Mouse (Mus musculus): Measurements from ENCODE around the gene Hist1h2aa. TPM values are rescaled to one million over a fixed set of nuclear protein-coding genes. Genes with fewer than 3 reads are reported as not detected.
A peak's percentile ranks its signal among the peaks of the same experiment; 100 is the strongest.

The Hist1h2aa gene
- total RNA-seq, 2 experiments from 2014 or later, result not detected

GRCm38 (mm10) chr13:23946254-23946653 is 12.0 kb downstream of the Hist1h2aa start:
- no peak for DNase-seq

- no peak for DNase-seq
Observed at GRCm38 (mm10) chr13:23949484-23950246, 15.4 kb downstream of the Hist1h2aa start.

- peak; percentile 6 for DNase-seq
Observed at GRCm38 (mm10) chr13:23950928-23951327, 16.7 kb downstream of the Hist1h2aa start.

GRCm38 (mm10) chr13:23959776-23960175 is 25.5 kb downstream of the Hist1h2aa start:
- no peak for DNase-seq

- no peak for DNase-seq
Observed at GRCm38 (mm10) chr13:23964909-23965308, 30.6 kb downstream of the Hist1h2aa start.

GRCm38 (mm10) chr13:23971870-23972269 is 37.6 kb downstream of the Hist1h2aa start:
- DNase-seq, result no peak

- no peak for DNase-seq
Observed at GRCm38 (mm10) chr13:23972271-23972670, 38.0 kb downstream of the Hist1h2aa start.

Small RNA genes lying within 50 kb of the gene (microRNA-seq; reads per million reads assigned to microRNA genes)
- gene Gm44344 (ENCODE audit: borderline replicate concordance in 2 of 2), result 0 reads per million in 2 experiments

Other genes starting within 250 kb of the Hist1h2aa start
- not detected for gene Hist1h1t, start 238.6 kb upstream of the Hist1h2aa start, total RNA-seq (2021)
- gene Hist1h4c, start 236.0 kb upstream of the Hist1h2aa start, total RNA-seq (2021), result 10 to 100 TPM; 53.1 to 63.8 TPM
- 10 to 100 TPM; 14.7 to 24.7 TPM for gene Hfe, start 223.6 kb upstream of the Hist1h2aa start, total RNA-seq (2021)
- 100 to 1,000 TPM; 156 to 159 TPM for gene Hist1h1c, start 195.7 kb upstream of the Hist1h2aa start, total RNA-seq (2021)
- 1 to 10 TPM; 5.0 to 7.1 TPM for gene Hist1h3c, start 188.9 kb upstream of the Hist1h2aa start, total RNA-seq (2021)
- gene Hist1h2bb, start 187.7 kb upstream of the Hist1h2aa start, total RNA-seq (2021), result 10 to 100 TPM in 1 of 2 experiments, 1 to 10 TPM in 1; 5.9 to 10.7 TPM
- 10 to 100 TPM in 1 of 2 experiments, 1 to 10 TPM in 1; 9.5 to 11.0 TPM for gene Hist1h2ab, start 183.3 kb upstream of the Hist1h2aa start, total RNA-seq (2021)
- gene Hist1h3b, start 182.2 kb upstream of the Hist1h2aa start, total RNA-seq (2021), result 10 to 100 TPM in 1 of 2 experiments, 1 to 10 TPM in 1; 9.6 to 17.3 TPM
- 10 to 100 TPM in 1 of 2 experiments, 1 to 10 TPM in 1; 8.6 to 18.2 TPM for gene Hist1h4b, start 177.4 kb upstream of the Hist1h2aa start, total RNA-seq (2021)
- 10 to 100 TPM in 1 of 2 experiments, 1 to 10 TPM in 1; 8.0 to 13.6 TPM for gene Hist1h4a, start 173.2 kb upstream of the Hist1h2aa start, total RNA-seq (2021)
- 10 to 100 TPM; 10.2 to 14.0 TPM for gene Hist1h3a, start 172.1 kb upstream of the Hist1h2aa start, total RNA-seq (2021)
- 1 to 10 TPM; 5.3 to 7.9 TPM for gene Hist1h1a, start 170.8 kb upstream of the Hist1h2aa start, total RNA-seq (2021)
- not detected for gene Trim38, start 164.5 kb upstream of the Hist1h2aa start, total RNA-seq (2021)
- not detected for gene Slc17a2, start 127.5 kb upstream of the Hist1h2aa start, total RNA-seq (2021)
- not detected for gene Slc17a3, start 95.0 kb upstream of the Hist1h2aa start, total RNA-seq (2021)
- not detected for gene Slc17a1, start 66.7 kb upstream of the Hist1h2aa start, total RNA-seq (2021)
- gene Slc17a4, start 19.5 kb upstream of the Hist1h2aa start, total RNA-seq (2021), result not detected
- gene Hist1h2ba, start 306 bp upstream of the Hist1h2aa start, total RNA-seq (2021), result not detected
- not detected for gene Scgn, start 56.8 kb downstream of the Hist1h2aa start, total RNA-seq (2021)